Mouse (Mus musculus): ENCODE measurements around the gene Rps6ka1. TPM values are rescaled to one million over a fixed set of nuclear protein-coding genes. Genes with fewer than 3 reads are reported as not detected.

The Rps6ka1 gene
- polyA plus RNA-seq (2012; rRNA removed), result 27.9 and 28.4 TPM in 2 replicates
- polyA plus RNA-seq (2014; fragmentation: Nextera tagmentation; extraction: Ambion mirVana), result 48.4 and 53.0 TPM in 2 replicates

GRCm38 (mm10) chr4:133887672-133888453, at the start of gene Rps6ka1:
Gene Rps6ka1, minus strand, starts transcription at chr4:133887797.
- DNase-seq (ENCODE audit: low read depth in 3 of 3, low spot score in 3 of 3) (no peak), ATAC-seq (ENCODE audit: insufficient read depth) (peak; percentile 71)
- TF ChIP-seq CTCF (IDR thresholded peaks at IDR 0.05; ENCODE audit: low read depth), result peak; percentile 57
- TF ChIP-seq EP300 (IDR thresholded peaks at IDR 0.05; ENCODE audit: low read depth), result no peak
- under 1% methylated on average over 59 of the region's 61 CpGs for WGBS (ENCODE audit: insufficient replicate concordance)
- Histone ChIP-seq H3K9me3 (ENCODE audit: control insufficient read depth, low read length) (no peaks in the 10 kb centered on the region), H3K4me2 (ENCODE audit: low read depth) (peak within 1 kb of the TSS; percentile 94), H3K36me3 (replicated peaks; ENCODE audit: control insufficient read depth, insufficient read depth, low read depth) (no peaks in the 10 kb centered on the region), H3K4me3 (ENCODE audit: insufficient read depth in 1 of 2, low read depth in 2 of 2, low read length in 2 of 2) (peak within 1 kb of the TSS; percentile 65 to 72), H3K9ac (replicated peaks) (peak within 1 kb of the TSS; percentile 57), H3K27me3 (ENCODE audit: control insufficient read depth, insufficient read depth, low read length) (peaks cover 23% of the 10 kb centered on the region), H3K27ac (no peak within 1 kb of the TSS), H3K4me1 (replicated peaks; ENCODE audit: control insufficient read depth in 2 of 2, insufficient read depth in 2 of 2, low read length in 1 of 2) (peaks cover 0 to 8% of the 10 kb centered on the region in 2 experiments; a peak in 2 of 4 replicates)

- H3K27ac ChIP-seq, result no peak overlapping the region
These were observed 44.2 kb upstream of the Rps6ka1 start for GRCm38 (mm10) chr4:133931785-133932184.

GRCm38 (mm10) chr4:133931349-133931748, 43.8 kb upstream of the Rps6ka1 start:
- 6% methylated on average over 10 of the region's 10 CpGs for WGBS (ENCODE audit: insufficient replicate concordance)
- DNase-seq (ENCODE audit: low read depth in 3 of 3, low spot score in 3 of 3), result peak in 2 of 3 experiments; percentile 9 to 22
- ATAC-seq (ENCODE audit: insufficient read depth), result no peak

More at GRCm38 (mm10) chr4:133931785-133932184, 44.2 kb upstream of the Rps6ka1 start:
- ATAC-seq (ENCODE audit: insufficient read depth), result no peak
- H3K4me1 ChIP-seq (replicated peaks; ENCODE audit: control insufficient read depth in 2 of 2, insufficient read depth in 2 of 2, low read length in 1 of 2), result peaks cover 0 to 13% of the 10 kb centered on the region in 2 experiments; a peak in 3 of 4 replicates
- H3K27me3 ChIP-seq (ENCODE audit: control insufficient read depth, insufficient read depth, low read length), result no peaks in the 10 kb centered on the region
- no peak overlapping the region for H3K4me3 ChIP-seq (ENCODE audit: insufficient read depth in 1 of 2, low read depth in 2 of 2, low read length in 2 of 2)
- H3K9me3 ChIP-seq (ENCODE audit: control insufficient read depth, low read length), result no peaks in the 10 kb centered on the region
- WGBS (ENCODE audit: insufficient replicate concordance), result 54% methylated on average over 3 of the region's 3 CpGs
- TF ChIP-seq EP300 (IDR thresholded peaks at IDR 0.05; ENCODE audit: low read depth), result no peak
- no peak for TF ChIP-seq CTCF (IDR thresholded peaks at IDR 0.05; ENCODE audit: low read depth)
- H3K36me3 ChIP-seq (replicated peaks; ENCODE audit: control insufficient read depth, insufficient read depth, low read depth), result no peaks in the 10 kb centered on the region
- no peak overlapping the region; the same call in 1 of the 2 replicates for H3K4me2 ChIP-seq (ENCODE audit: low read depth)
- peak overlapping the region; percentile 16; the same call in 1 of the 2 replicates for H3K9ac ChIP-seq (replicated peaks)
- no peak for DNase-seq (ENCODE audit: low read depth in 3 of 3, low spot score in 3 of 3)

GRCm38 (mm10) chr4:133929278-133929670, 41.7 kb upstream of the Rps6ka1 start:
- Histone ChIP-seq H3K9me3 (ENCODE audit: control insufficient read depth, low read length) (no peaks in the 10 kb centered on the region), H3K36me3 (replicated peaks; ENCODE audit: control insufficient read depth, insufficient read depth, low read depth) (no peaks in the 10 kb centered on the region), H3K4me1 (replicated peaks; ENCODE audit: control insufficient read depth in 2 of 2, insufficient read depth in 2 of 2, low read length in 1 of 2) (peaks cover 0 to 15% of the 10 kb centered on the region in 2 experiments; a peak in 3 of 4 replicates), H3K4me2 (ENCODE audit: low read depth) (peak overlapping the region; percentile 49), H3K9ac (replicated peaks) (no peak overlapping the region; the same call in 1 of the 2 replicates), H3K4me3 (ENCODE audit: insufficient read depth in 1 of 2, low read depth in 2 of 2, low read length in 2 of 2) (no peak overlapping the region), H3K27ac (no peak overlapping the region), H3K27me3 (ENCODE audit: control insufficient read depth, insufficient read depth, low read length) (no peaks in the 10 kb centered on the region)
- WGBS (ENCODE audit: insufficient replicate concordance), result 8% methylated on average over 7 of the region's 7 CpGs
- no peak for ATAC-seq (ENCODE audit: insufficient read depth)
- DNase-seq (ENCODE audit: low read depth in 3 of 3, low spot score in 3 of 3), result no peak
- no peak for TF ChIP-seq CTCF (IDR thresholded peaks at IDR 0.05; ENCODE audit: low read depth)
- no peak for TF ChIP-seq EP300 (IDR thresholded peaks at IDR 0.05; ENCODE audit: low read depth)

More at GRCm38 (mm10) chr4:133931349-133931748, 43.8 kb upstream of the Rps6ka1 start:
- TF ChIP-seq CTCF (IDR thresholded peaks at IDR 0.05; ENCODE audit: low read depth) (peak; percentile 68), EP300 (IDR thresholded peaks at IDR 0.05; ENCODE audit: low read depth) (no peak)
- H3K4me3 ChIP-seq (ENCODE audit: insufficient read depth in 1 of 2, low read depth in 2 of 2, low read length in 2 of 2), result no peak overlapping the region
- no peaks in the 10 kb centered on the region for H3K9me3 ChIP-seq (ENCODE audit: control insufficient read depth, low read length)
- H3K4me1 ChIP-seq (replicated peaks; ENCODE audit: control insufficient read depth in 2 of 2, insufficient read depth in 2 of 2, low read length in 1 of 2), result peaks cover 0 to 13% of the 10 kb centered on the region in 2 experiments; a peak in 3 of 4 replicates
- H3K4me2 ChIP-seq (ENCODE audit: low read depth), result peak overlapping the region; percentile 11; the same call in 1 of the 2 replicates
- peak overlapping the region; percentile 16; the same call in 1 of the 2 replicates for H3K9ac ChIP-seq (replicated peaks)
- no peaks in the 10 kb centered on the region for H3K27me3 ChIP-seq (ENCODE audit: control insufficient read depth, insufficient read depth, low read length)
- no peak overlapping the region for H3K27ac ChIP-seq
- H3K36me3 ChIP-seq (replicated peaks; ENCODE audit: control insufficient read depth, insufficient read depth, low read depth), result no peaks in the 10 kb centered on the region
